Mouse (Mus musculus) kidney, adult 18-20 months (tissue): ENCODE measurements at regions not wholly inside any gene's neighbourhood (a gene's known extent, or its start where the extent isn't known, plus 50 kb on each side); places are given as distances from the start of the nearest gene placed in this dataset.

Source experiments
- DNase-seq: peaks from one replicate; pipeline ENCODE4 v3.0.0; 2021

GRCm38 (mm10) chr2:179024225-179024624 is 418.0 kb upstream of the Cdh4 start:
- DNase-seq: no peak

DNA sequence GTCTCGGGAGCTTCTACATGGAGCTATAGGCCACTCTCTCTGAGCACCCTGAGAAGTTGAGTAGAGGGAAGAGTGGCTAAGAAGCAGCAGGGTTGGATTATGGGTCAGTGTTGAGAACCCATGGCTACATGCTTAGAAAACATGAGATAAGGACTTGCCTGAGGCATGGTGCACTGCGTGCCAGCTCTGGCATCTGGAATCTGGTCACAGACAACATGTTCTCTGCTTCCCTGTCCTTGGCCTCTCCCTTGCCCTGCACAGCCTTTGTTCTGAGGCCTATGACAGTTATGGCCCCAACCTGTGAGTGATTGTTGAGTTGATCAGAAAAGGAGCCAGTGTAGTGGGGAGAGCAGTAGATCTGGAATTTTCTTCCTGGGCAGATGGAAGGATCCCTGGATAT is 409.1 kb upstream of the Cdh4 start:
- DNase-seq: no peak

GRCm38 (mm10) chr2:179035446-179035845 is 406.8 kb upstream of the Cdh4 start:
- no peak for DNase-seq

GRCm38 (mm10) chr2:179039697-179040096 is 402.5 kb upstream of the Cdh4 start:
- DNase-seq: no peak

GRCm38 (mm10) chr2:179043671-179044070 is 398.6 kb upstream of the Cdh4 start:
- DNase-seq: no peak

DNA sequence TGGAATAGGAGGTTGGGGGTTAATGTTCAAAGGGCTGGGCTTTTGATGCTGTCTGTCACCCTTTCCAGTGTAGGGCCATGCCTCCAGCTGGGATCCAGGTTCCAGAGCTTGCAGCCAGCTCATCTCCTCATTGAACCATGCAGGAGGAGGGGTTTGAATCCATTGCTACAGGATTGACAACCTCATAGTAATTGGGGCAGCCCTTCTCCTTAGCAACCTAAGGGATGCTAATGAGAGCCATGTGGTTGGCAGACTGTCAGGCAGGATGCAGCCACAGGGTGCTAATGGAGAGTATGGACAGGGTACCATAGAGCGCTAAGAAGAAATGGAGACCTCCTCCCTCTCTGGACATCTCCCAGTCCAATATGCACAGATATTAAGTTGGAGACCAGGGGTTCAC is 396.9 kb upstream of the Cdh4 start:
- no peak for DNase-seq

DNA sequence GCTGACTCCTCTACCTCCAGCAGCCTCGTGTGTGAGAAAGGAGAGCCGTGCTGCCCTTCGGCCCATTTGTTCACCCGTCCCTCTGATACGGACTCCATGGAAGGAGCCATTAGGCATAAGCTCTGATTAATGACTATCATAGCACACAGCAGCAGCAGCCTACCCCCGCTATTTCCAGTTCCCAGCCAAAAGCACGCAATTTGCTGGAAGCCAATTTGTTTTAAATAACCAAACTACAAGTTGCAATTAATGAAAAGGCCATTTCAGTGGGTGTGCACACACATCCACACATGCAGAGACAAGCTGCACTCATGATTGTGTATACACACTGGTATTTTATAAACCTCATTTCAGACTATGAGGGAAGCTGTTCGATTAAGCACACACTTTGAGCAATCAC is 387.8 kb upstream of the Cdh4 start:
- no peak for DNase-seq

GRCm38 (mm10) chr2:179064616-179065015 is 377.6 kb upstream of the Cdh4 start:
- DNase-seq: no peak

GRCm38 (mm10) chr2:179069520-179069919 is 372.7 kb upstream of the Cdh4 start:
- DNase-seq: no peak

GRCm38 (mm10) chr2:179070346-179070745 is 371.9 kb upstream of the Cdh4 start:
- DNase-seq: peak; percentile 32

- peak; percentile 59 for DNase-seq
Observed at GRCm38 (mm10) chr2:179080462-179081274, 361.6 kb upstream of the Cdh4 start.

DNA sequence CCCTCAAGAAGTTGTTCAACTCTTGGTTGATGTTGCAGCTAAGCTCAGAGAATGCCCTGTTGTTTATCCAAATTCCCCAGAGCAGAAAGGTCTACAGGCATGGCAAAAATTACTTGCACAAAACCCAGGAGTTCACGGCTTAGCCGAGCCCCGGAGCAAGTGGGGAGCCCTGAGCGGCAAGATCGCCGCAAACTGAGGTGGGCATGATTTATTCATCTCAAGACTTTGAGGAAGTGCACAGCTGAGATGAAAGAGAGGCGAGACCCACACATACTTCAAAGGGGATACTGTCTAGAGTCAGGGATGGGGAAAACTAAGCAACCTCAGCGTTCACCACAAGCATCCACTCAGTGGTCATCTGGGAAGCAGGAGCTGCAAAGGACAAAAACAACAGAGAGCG is 355.3 kb upstream of the Cdh4 start:
- no peak for DNase-seq

GRCm38 (mm10) chr2:179091480-179091879 is 350.8 kb upstream of the Cdh4 start:
- DNase-seq: no peak

- DNase-seq: peak; percentile 24
Observed at GRCm38 (mm10) chr2:179093996-179094395, 348.2 kb upstream of the Cdh4 start.

DNA sequence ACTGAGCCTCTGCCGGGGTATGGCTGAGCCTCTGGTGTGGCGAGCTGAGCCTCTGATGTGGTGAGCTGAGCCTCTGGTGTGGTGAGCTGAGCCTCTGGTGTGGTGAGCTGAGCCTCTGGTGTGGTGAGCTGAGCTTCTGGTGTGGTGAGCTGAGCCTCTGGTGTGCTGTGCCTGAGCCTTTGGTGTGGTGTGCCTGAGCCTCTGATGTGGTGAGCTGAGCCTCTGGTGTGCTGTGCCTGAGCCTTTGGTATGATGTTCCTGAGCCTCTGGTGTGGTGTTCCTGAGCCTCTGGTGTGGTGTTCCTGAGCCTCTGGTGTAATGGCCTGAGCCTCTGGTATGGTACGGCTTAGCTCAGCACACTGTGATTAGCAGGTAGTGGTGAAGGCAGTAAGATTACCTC is 346.2 kb upstream of the Cdh4 start:
- no peak for DNase-seq

GRCm38 (mm10) chr2:179096861-179097260 is 345.4 kb upstream of the Cdh4 start:
- DNase-seq: no peak

- DNase-seq: no peak
Observed at GRCm38 (mm10) chr2:179099783-179100182, 342.4 kb upstream of the Cdh4 start.

DNA sequence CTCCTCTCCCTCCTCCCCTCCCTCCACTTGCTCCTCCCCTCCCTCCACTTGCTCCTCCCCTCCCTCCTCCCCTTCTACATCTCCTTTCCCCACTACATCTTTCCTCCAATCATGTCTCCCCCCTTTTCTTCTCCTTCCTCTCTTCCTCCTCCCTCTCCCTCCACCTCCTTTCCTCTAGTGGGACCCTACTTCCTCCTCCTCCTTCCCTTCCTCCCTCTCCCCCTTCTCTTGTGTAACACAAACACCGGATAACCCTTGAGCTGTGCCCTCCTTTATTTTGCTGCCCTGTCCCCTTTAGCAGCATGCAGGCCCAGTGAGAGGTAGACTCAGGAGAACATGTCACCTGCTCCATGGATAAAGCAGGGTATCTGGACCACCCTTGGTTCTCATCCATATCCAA is 339.1 kb upstream of the Cdh4 start:
- no peak for DNase-seq

GRCm38 (mm10) chr2:179112951-179113350 is 329.3 kb upstream of the Cdh4 start:
- DNase-seq: no peak

- DNase-seq: no peak
Observed at GRCm38 (mm10) chr2:179128018-179128417, 314.2 kb upstream of the Cdh4 start.

GRCm38 (mm10) chr2:179128432-179128831 is 313.8 kb upstream of the Cdh4 start:
- DNase-seq: no peak

GRCm38 (mm10) chr2:179131004-179131403 is 311.2 kb upstream of the Cdh4 start:
- no peak for DNase-seq

GRCm38 (mm10) chr2:179142313-179142712 is 299.9 kb upstream of the Cdh4 start:
- no peak for DNase-seq

DNA sequence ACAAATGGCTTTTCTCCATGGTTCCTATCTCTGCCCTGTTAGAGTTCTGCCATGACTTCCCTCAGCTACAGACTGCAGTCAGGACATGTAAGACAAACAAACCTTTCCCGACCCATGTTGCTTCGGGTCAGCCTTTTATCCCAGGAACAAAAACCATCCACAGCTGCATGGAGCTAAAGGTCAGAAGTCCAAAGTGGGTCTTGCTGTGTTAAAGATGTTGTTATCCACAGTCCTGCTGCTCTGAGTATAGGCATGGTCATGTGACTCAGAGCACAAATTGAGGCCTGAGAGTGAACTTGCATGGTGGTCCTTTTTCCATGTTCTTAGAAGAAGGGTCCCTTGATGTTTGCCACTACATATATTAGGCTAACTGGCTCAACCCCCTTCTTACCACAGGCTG is 296.5 kb upstream of the Cdh4 start:
- DNase-seq: no peak

DNA sequence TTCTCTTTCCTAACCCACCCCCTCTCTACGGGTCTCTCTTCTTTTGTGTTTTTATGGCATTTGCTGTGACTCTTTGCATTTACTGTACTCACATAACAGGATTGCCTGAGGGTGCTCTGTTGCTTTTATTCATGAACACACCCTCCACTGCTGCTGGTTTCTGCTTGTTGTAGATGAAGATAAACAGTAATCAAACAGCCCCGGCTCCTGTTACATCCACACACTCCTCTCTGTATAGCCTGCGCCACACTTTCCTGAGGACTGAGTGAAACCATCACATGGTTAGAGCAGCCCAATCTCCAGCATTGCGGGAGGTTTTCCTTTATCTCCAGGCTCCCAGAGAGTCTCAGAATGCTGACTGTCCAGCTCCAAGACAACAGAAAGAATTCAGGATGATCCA is 296.0 kb upstream of the Cdh4 start:
- DNase-seq: no peak
